Mouse (Mus musculus) gastrocnemius, postnatal 25 days (tissue): Measurements from ENCODE around the gene Vmn1r232. TPM values are rescaled to one million over a fixed set of nuclear protein-coding genes. Genes with fewer than 3 reads are reported as not detected.

Experiments used
- DNase-seq: peaks from one replicate; pipeline ENCODE4 v3.0.0; 2022
- long read RNA-seq, 2 experiments: library from polyadenylated mRNA; stranded (forward); transcript quantifications; one replicate each; pipeline ENCODE4 v2.0.0; 2021
- total RNA-seq, 2 experiments: library from RNA; stranded (reverse); gene quantifications; 1 replicate in 1 of 2; 2 replicates in 1 of 2; pipeline ENCODE4 v1.2.3; 2021

The Vmn1r232 gene
- not detected for total RNA-seq
- long read RNA-seq, experiment 1, result 0 reads
- long read RNA-seq, experiment 2, result 0 reads

DNA sequence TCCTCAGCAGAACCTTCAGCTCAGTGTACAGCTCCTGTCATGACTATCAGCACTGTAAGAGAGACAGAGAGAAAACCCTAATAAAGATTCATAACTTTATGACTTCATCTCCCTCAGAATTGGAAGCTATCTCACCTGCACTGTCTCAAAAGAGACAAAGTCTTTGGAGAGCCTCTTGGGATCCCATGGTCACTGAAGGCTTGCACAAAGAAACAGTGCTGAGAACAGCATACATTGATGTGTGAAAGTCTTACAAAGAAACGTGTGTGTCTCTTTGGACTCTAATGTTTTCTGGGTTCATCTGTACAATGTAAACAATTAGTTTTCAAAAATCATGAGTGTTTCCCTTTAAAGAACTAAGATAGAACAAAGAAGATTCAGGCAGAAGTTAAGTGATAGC lies at the start of gene Vmn1r232:
TSS of gene Vmn1r232 (minus strand) at position 101 of the 400 bp plus-strand sequence.
- DNase-seq, result no peak

DNA sequence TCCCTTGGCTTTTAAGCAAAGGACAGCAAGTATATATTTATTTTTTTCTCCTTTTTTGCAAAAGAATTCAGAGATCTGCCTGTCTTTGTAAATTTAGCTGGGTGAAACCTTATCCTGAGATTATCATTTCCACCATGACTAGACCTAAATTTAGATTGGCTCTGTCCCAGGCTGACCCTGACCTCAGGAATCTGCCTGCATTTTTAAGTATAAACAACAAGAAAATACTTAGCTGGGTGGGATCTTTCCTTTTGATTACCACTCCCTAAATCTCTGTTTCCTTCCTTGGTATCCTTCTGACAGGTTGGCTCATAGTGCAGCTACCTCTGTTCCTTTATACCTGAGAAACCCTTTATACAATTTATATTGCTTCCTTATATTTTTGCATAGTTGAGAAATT lies 47.2 kb upstream of the Vmn1r232 start:
- no peak for DNase-seq

- DNase-seq, result peak; percentile 56
Observed at GRCm38 (mm10) chr17:20965421-20965820, 45.9 kb upstream of the Vmn1r232 start.

DNA sequence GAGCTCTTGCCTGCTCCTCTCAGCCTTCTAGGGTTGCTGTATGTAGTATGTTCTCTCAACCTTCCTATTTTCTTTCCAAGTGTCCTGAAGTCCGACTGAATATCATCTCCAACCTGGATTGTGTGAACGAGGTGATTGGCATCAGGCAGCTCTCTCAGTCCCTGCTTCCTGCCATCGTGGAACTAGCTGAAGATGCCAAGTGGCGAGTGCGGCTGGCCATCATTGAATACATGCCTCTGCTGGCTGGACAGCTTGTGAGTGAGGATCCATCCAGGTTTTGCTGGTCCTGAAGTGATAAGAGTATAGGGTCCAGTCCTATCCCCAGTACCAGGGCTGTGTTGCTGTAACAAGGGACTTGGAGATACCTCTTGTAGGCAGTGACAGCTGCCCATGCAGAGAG lies 40.9 kb upstream of the Vmn1r232 start:
- no peak for DNase-seq

GRCm38 (mm10) chr17:20946636-20947035 lies 27.1 kb upstream of the Vmn1r232 start:
- DNase-seq, result no peak

- DNase-seq, result no peak
Observed at GRCm38 (mm10) chr17:20946026-20946565, 26.6 kb upstream of the Vmn1r232 start.

- DNase-seq, result peak; percentile 99
Observed at GRCm38 (mm10) chr17:20944985-20945891, 25.7 kb upstream of the Vmn1r232 start, which contains the start of gene Ppp2r1a. Gene Ppp2r1a (plus strand): TSS chr17:20945311.

DNA sequence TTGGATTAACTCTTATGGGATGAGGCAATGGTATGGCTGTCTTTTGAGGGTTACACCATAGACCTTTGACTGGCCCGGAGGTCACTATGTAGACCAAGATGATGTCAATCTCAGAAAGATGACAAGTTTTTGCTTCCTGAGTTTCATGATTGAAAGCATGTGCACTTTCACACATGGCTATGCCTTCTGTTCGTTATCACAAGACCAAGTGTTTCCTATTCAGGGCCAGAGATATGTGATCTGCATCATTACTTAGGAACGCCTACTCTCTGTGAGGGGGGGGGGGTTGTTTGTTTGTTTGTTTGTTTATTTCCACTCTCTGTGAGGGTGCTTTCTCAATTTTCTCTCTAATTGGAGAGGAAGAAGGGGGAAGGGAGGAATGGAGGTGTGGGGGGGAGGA lies 24.7 kb upstream of the Vmn1r232 start:
- DNase-seq, result no peak

GRCm38 (mm10) chr17:20904991-20905390 lies 14.5 kb downstream of the Vmn1r232 start, which contains the start of gene Vmn1r231:
Gene Vmn1r231 (minus strand): TSS chr17:20905091.
- DNase-seq, result no peak

Other genes with a start within 250 kb of the Vmn1r232 start
- gene Vmn1r226, start 236.9 kb downstream of the Vmn1r232 start, total RNA-seq, result not detected
- not detected for gene Vmn1r227, start 189.9 kb downstream of the Vmn1r232 start, total RNA-seq
- not detected for gene Vmn1r228, start 133.6 kb downstream of the Vmn1r232 start, total RNA-seq
- gene Vmn1r229, start 108.2 kb downstream of the Vmn1r232 start, total RNA-seq, result not detected
- gene Vmn1r230, start 79.3 kb downstream of the Vmn1r232 start, total RNA-seq, result not detected
- not detected for gene Vmn1r231, start 14.6 kb downstream of the Vmn1r232 start, total RNA-seq
- 100 to 1,000 TPM in 1 of 2 experiments, 10 to 100 TPM in 1; 83.7 to 103 TPM for gene Ppp2r1a, start 25.6 kb upstream of the Vmn1r232 start, total RNA-seq
- not detected for gene Vmn1r233, start 76.8 kb upstream of the Vmn1r232 start, total RNA-seq
- gene Zfp160, start 89.2 kb upstream of the Vmn1r232 start, total RNA-seq, result 1 to 10 TPM; 6.4 to 7.3 TPM